Comparison of ENCODE assay signal across 14 mouse cellular contexts in the genomic region with DNA sequence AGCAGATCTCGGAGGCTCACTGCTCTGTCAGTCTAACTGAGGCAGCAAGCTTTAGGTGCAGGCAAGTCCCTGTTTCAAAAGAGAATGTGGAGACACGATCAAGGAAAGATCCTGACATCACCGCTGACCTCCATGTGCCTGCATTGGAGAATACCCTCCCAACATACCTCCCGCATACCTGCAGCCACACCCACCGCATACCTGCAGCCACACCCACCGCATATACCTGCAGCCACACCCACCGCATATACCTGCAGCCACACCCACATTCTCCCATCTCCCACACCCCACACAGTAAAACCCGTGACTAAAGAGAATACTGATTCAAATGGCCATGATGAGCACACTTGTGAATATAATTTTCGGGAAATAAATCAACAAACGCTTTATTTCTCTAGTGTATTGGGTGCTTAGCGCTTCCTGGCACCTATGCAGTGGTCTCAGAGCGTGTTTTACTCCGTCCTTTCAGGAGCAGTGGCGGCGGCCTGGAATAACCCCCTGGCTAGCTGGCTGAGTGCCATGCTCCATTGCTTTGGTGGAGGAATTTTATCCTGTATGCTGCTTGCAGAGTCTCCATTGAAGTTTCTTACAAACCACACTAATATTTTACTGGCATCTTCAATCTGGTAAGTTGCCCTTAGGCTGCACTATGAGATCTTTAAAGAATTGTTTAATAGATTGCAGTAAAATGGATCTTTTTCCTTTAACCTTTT. TPM values are rescaled to one million over a fixed set of nuclear protein-coding genes. Genes with fewer than 3 reads are reported as not detected.
DNase-seq lines count a peak whose midpoint lies in the region; ATAC-seq and TF ChIP-seq lines count a peak whose summit lies in the region.
"Had no signal": no experiment of that assay in that cellular context is flagged by ENCODE, and none has a peak within 500 bp of the region (broad histone marks: within the 10 kb centered on the region; RNA-seq: fewer than 3 reads in every experiment).

No protein-coding gene starts in this region.

- TF ChIP-seq POLR2A in lung, adult 2 months (IDR thresholded peaks at IDR 0.05; ENCODE audit: borderline replicate concordance, extremely low read depth, low read depth, low read length), result no peak

- WGBS in lung, embryonic 14.5 days, result 74% methylated on average over 15 of the region's 15 CpGs
- WGBS in lung, adult 2 months, result 73% methylated on average over 15 of the region's 15 CpGs

- no peak overlapping the region for H3K4me2 ChIP-seq in lung, embryonic 14.5 days
- H3K4me2 ChIP-seq: midbrain, embryonic 15.5 days had no signal

- no peak overlapping the region for H3K9ac ChIP-seq in lung, embryonic 14.5 days
- H3K9ac ChIP-seq: midbrain, embryonic 15.5 days had no signal

- no peak for ATAC-seq in lung, embryonic 14.5 days (ENCODE audit: insufficient read depth)
- ATAC-seq: hindbrain, embryonic 16.5 days; midbrain, embryonic 15.5 days had no signal

- intact Hi-C loops in gastrocnemius, postnatal 14 days (cut with DNase I; ENCODE audit: low total_unique reads), result loop anchor here (5.0 kb wide), 1 partner anchor 98 kb away; no protein-coding TSS in a partner anchor

- no peaks in the 10 kb centered on the region for H3K9me3 ChIP-seq in lung, embryonic 14.5 days (ENCODE audit: low read depth, low read length)
- H3K9me3 ChIP-seq in E14TG2a.4 (ENCODE audit: low read length), result no peaks in the 10 kb centered on the region
- H3K9me3 ChIP-seq: embryonic facial prominence, embryonic 10.5 days; midbrain, embryonic 15.5 days had no signal

- H3K27ac ChIP-seq in lung, embryonic 14.5 days (ENCODE audit: low read depth), result no peak overlapping the region
- no peak overlapping the region for H3K27ac ChIP-seq in layer of hippocampus, adult 2 months
- H3K27ac ChIP-seq: embryonic facial prominence, embryonic 10.5 days; midbrain, embryonic 15.5 days; stomach, postnatal 0 days had no signal

- H3K4me3 ChIP-seq in lung, embryonic 14.5 days (ENCODE audit: low read depth, low read length), result no peak overlapping the region
- no peak overlapping the region for H3K4me3 ChIP-seq in lung, adult 2 months (replicated peaks; ENCODE audit: extremely low read depth, low read depth, low read length)
- H3K4me3 ChIP-seq in E14TG2a.4 (replicated peaks; ENCODE audit: low read length), result 0 out of 2 replicates have a peak overlapping the region, but pooled peaks have one; percentile 14
- H3K4me3 ChIP-seq in layer of hippocampus, adult 2 months, result no peak overlapping the region
- H3K4me3 ChIP-seq: embryonic facial prominence, embryonic 10.5 days; midbrain, embryonic 15.5 days had no signal

- no peaks in the 10 kb centered on the region for H3K4me1 ChIP-seq in lung, embryonic 14.5 days (ENCODE audit: insufficient read depth)
- peaks cover 3% of the 10 kb centered on the region for H3K4me1 ChIP-seq in lung, adult 2 months (ENCODE audit: control insufficient read depth, insufficient read depth, low read length)
- peaks cover 46% of the 10 kb centered on the region for H3K4me1 ChIP-seq in E14TG2a.4 (replicated peaks; ENCODE audit: low read depth, low read length)

- no peak for TF ChIP-seq CTCF in lung, embryonic 14.5 days (IDR thresholded peaks at IDR 0.05; ENCODE audit: low read depth)
- no peak for TF ChIP-seq CTCF in lung, adult 2 months (IDR thresholded peaks at IDR 0.05; ENCODE audit: insufficient read depth, low read length)
- no peak for TF ChIP-seq CTCF in E14TG2a.4 (conservative IDR thresholded peaks at IDR 0.05; ENCODE audit: low read length)
- TF ChIP-seq CTCF in layer of hippocampus, adult 2 months (conservative IDR thresholded peaks at IDR 0.05), result no peak

- H3K36me3 ChIP-seq in lung, embryonic 14.5 days (ENCODE audit: insufficient read depth), result no peaks in the 10 kb centered on the region
- peaks cover 3% of the 10 kb centered on the region; the same call in 1 of the 2 replicates for H3K36me3 ChIP-seq in E14TG2a.4 (ENCODE audit: insufficient read depth, low read length)
- H3K36me3 ChIP-seq: embryonic facial prominence, embryonic 10.5 days; midbrain, embryonic 15.5 days had no signal

- no peaks in the 10 kb centered on the region for H3K27me3 ChIP-seq in lung, embryonic 14.5 days (ENCODE audit: insufficient read depth, low read length)
- no peaks in the 10 kb centered on the region for H3K27me3 ChIP-seq in E14TG2a.4 (ENCODE audit: insufficient read depth, low read length)
- H3K27me3 ChIP-seq: midbrain, embryonic 15.5 days had no signal

- DNase-seq in gastrocnemius, postnatal 14 days, result peak; percentile 40
- no peak for DNase-seq in gastrocnemius, adult 18-20 months (ENCODE audit: low spot score)
- DNase-seq in lung, embryonic 14.5 days, result peak; percentile 68
- DNase-seq in lung, adult 2 months, result no peak
- peak; percentile 79 for DNase-seq in ZHBTc4 (ENCODE audit: low read depth, low spot score)
- DNase-seq in layer of hippocampus, adult 11-12 months (ENCODE audit: low spot score), result no peak
- no peak for DNase-seq in layer of hippocampus, adult 2 months (ENCODE audit: low spot score in 2 of 2)
- DNase-seq: cerebellum, adult 2 months; gastrocnemius, postnatal 25 days had no signal

RNA-seq across cellular contexts. Expression of a gene that starts 14.5 kb away (rescaled TPM):
- 10 to 100 TPM; 47.0 to 55.7 TPM for total RNA-seq in gastrocnemius, postnatal 14 days (2021)
- total RNA-seq in gastrocnemius, adult 18-20 months (2021), result 10 to 100 TPM; 55.7 to 57.2 TPM
- polyA plus RNA-seq in lung, embryonic 14.5 days (2014; fragmentation: Nextera tagmentation; extraction: Ambion mirVana), result 8.0 and 9.4 TPM in 2 replicates
- polyA plus RNA-seq in lung, adult 2 months (2012; rRNA removed), result 8.6 and 9.7 TPM in 2 replicates
- 10 to 100 TPM; 14.9 to 21.6 TPM for total RNA-seq in layer of hippocampus, adult 2 months (2021)

Comparison
In these comparisons a context has a peak if more than half of its experiments do, and no peak if none do; other contexts are left out.
1. DNase-seq: peak in gastrocnemius, postnatal 14 days (single experiment), lung, embryonic 14.5 days (single experiment) and ZHBTc4 (single experiment); none in gastrocnemius, adult 18-20 months (single experiment), lung, adult 2 months (single experiment), layer of hippocampus, adult 11-12 months (single experiment) and layer of hippocampus, adult 2 months (0 of 2).